Mouse (Mus musculus) lung, embryonic 16.5 days (tissue): Measurements from ENCODE around the gene 2310022A10Rik. TPM values are rescaled to one million over a fixed set of nuclear protein-coding genes. Genes with fewer than 3 reads are reported as not detected.

ENCODE experiments used
- polyA plus RNA-seq: library from polyadenylated mRNA; unstranded; fragments of >200 nt; fragmentation: Nextera tagmentation; extraction: Ambion mirVana; gene quantifications from 2 replicates; pipeline ENCODE4 v1.2.1, GENCODE M21; 2015

Gene 2310022A10Rik
- polyA plus RNA-seq, 1 experiment from 2014 or later = 24.9 TPM

Other genes with a start within 250 kb of the 2310022A10Rik start
- gene Ltbp4, start 215.5 kb upstream of the 2310022A10Rik start, polyA plus RNA-seq = 107 and 127 TPM in 2 replicates
- gene Shkbp1, start 197.2 kb upstream of the 2310022A10Rik start, polyA plus RNA-seq = 43.6 and 46.2 TPM in 2 replicates
- 0.52 and 1.1 TPM in 2 replicates for gene Gm20479, start 195.8 kb upstream of the 2310022A10Rik start, polyA plus RNA-seq
- 0.29 and 0.41 TPM in 2 replicates for gene Sptbn4, start 105.5 kb upstream of the 2310022A10Rik start, polyA plus RNA-seq
- 58.3 and 75.9 TPM in 2 replicates for gene Blvrb, start 105.3 kb upstream of the 2310022A10Rik start, polyA plus RNA-seq
- gene Sertad3, start 79.5 kb upstream of the 2310022A10Rik start, polyA plus RNA-seq = 28.4 and 30.7 TPM in 2 replicates
- 55.6 and 57.3 TPM in 2 replicates for gene Sertad1, start 66.3 kb upstream of the 2310022A10Rik start, polyA plus RNA-seq
- gene Prx, start 53.9 kb upstream of the 2310022A10Rik start, polyA plus RNA-seq = 13.0 and 13.6 TPM in 2 replicates
- 0.72 and 1.1 TPM in 2 replicates for gene Hipk4, start 30.0 kb upstream of the 2310022A10Rik start, polyA plus RNA-seq
- gene Pld3, start within 50 bp of the 2310022A10Rik start, polyA plus RNA-seq = 85.6 and 95.6 TPM in 2 replicates
- gene Akt2, start 38.3 kb downstream of the 2310022A10Rik start, polyA plus RNA-seq = 89.4 and 93.0 TPM in 2 replicates
- 0.29 and 0.40 TPM in 2 replicates for gene Ttc9b, start 100.7 kb downstream of the 2310022A10Rik start, polyA plus RNA-seq
- gene Map3k10, start 121.4 kb downstream of the 2310022A10Rik start, polyA plus RNA-seq = 4.6 and 5.0 TPM in 2 replicates
- gene Zfp607b, start 136.1 kb downstream of the 2310022A10Rik start, polyA plus RNA-seq = 4.4 and 6.4 TPM in 2 replicates
- gene Zfp60, start 178.2 kb downstream of the 2310022A10Rik start, polyA plus RNA-seq = 31.8 and 34.2 TPM in 2 replicates